Mouse (Mus musculus): Measurements from ENCODE around the gene Phf23.

The Phf23 gene

GRCm38 (mm10) chr11:70021264-70022132 is 25.9 kb downstream of the Phf23 start:
- DNase-seq (ENCODE audit: extremely low read depth, low read depth), result peak; percentile 82

- no peak for DNase-seq (ENCODE audit: extremely low read depth, low read depth)
These were observed 28.0 kb downstream of the Phf23 start for GRCm38 (mm10) chr11:70023481-70024150.

- DNase-seq (ENCODE audit: extremely low read depth, low read depth), result no peak
These were observed 28.6 kb downstream of the Phf23 start for GRCm38 (mm10) chr11:70024151-70024514.

- no peak for DNase-seq (ENCODE audit: extremely low read depth, low read depth)
These were observed 31.1 kb downstream of the Phf23 start for GRCm38 (mm10) chr11:70026689-70027088.

GRCm38 (mm10) chr11:70027397-70027796 is 31.8 kb downstream of the Phf23 start:
- no peak for DNase-seq (ENCODE audit: extremely low read depth, low read depth)

- DNase-seq (ENCODE audit: extremely low read depth, low read depth), result no peak
These were observed 33.0 kb downstream of the Phf23 start for GRCm38 (mm10) chr11:70028401-70029129.

GRCm38 (mm10) chr11:70029130-70029801 is 33.7 kb downstream of the Phf23 start:
- DNase-seq (ENCODE audit: extremely low read depth, low read depth), result no peak

- DNase-seq (ENCODE audit: extremely low read depth, low read depth), result no peak
These were observed 34.4 kb downstream of the Phf23 start for GRCm38 (mm10) chr11:70029829-70030550.

- no peak for DNase-seq (ENCODE audit: extremely low read depth, low read depth)
These were observed 35.2 kb downstream of the Phf23 start for GRCm38 (mm10) chr11:70030651-70031320.

GRCm38 (mm10) chr11:70031321-70031670 is 35.7 kb downstream of the Phf23 start:
- no peak for DNase-seq (ENCODE audit: extremely low read depth, low read depth)

- DNase-seq (ENCODE audit: extremely low read depth, low read depth), result no peak
These were observed 42.6 kb downstream of the Phf23 start for GRCm38 (mm10) chr11:70038174-70038573.

- DNase-seq (ENCODE audit: extremely low read depth, low read depth), result no peak
These were observed 44.1 kb downstream of the Phf23 start for GRCm38 (mm10) chr11:70039631-70040030.

GRCm38 (mm10) chr11:70040184-70040583 is 44.6 kb downstream of the Phf23 start:
- DNase-seq (ENCODE audit: extremely low read depth, low read depth), result no peak

- DNase-seq (ENCODE audit: extremely low read depth, low read depth), result no peak
These were observed 46.9 kb downstream of the Phf23 start for GRCm38 (mm10) chr11:70042309-70043085.

GRCm38 (mm10) chr11:70043665-70044064 is 48.1 kb downstream of the Phf23 start:
- DNase-seq (ENCODE audit: extremely low read depth, low read depth), result no peak

- no peak for DNase-seq (ENCODE audit: extremely low read depth, low read depth)
These were observed 49.9 kb downstream of the Phf23 start for GRCm38 (mm10) chr11:70045435-70045834.

GRCm38 (mm10) chr11:70049366-70049765 is 53.8 kb downstream of the Phf23 start:
- DNase-seq (ENCODE audit: extremely low read depth, low read depth), result no peak
